Mouse (Mus musculus): ENCODE results near the gene Alg5. TPM values are rescaled to one million over a fixed set of nuclear protein-coding genes. Genes with fewer than 3 reads are reported as not detected.
"Not testable (repeated sequence)": the region's sequence is repeated elsewhere in the genome, so short reads cannot be mapped to it uniquely, and the experiment has no call there.

Gene Alg5
- polyA plus RNA-seq (2016; fragmentation: Nextera tagmentation; extraction: Ambion mirVana): 37.0 and 41.5 TPM in 2 replicates

GRCm38 (mm10) chr3:54735247-54736046 is at the start of gene Alg5, which contains the start of gene Exosc8:
Alg5 (plus strand) TSS chr3:54735539.
Exosc8 (minus strand) TSS chr3:54735393.
- Histone ChIP-seq H3K9me3 (no peaks in the 10 kb centered on the region), H3K27me3 (ENCODE audit: insufficient read depth, poor library complexity, severe bottlenecking) (no peaks in the 10 kb centered on the region), H3K4me1 (replicated peaks) (peaks cover 17% of the 10 kb centered on the region), H3K27ac (peak within 1 kb of the TSS; percentile 96), H3K4me3 (peak within 1 kb of the TSS; percentile 81), H3K36me3 (peaks cover 58% of the 10 kb centered on the region)
- under 1% methylated on average over 57 of the region's 65 CpGs for WGBS
- peak; percentile 94 for DNase-seq (ENCODE audit: low spot score)

- Histone ChIP-seq H3K9me3 (no peaks in the 10 kb centered on the region), H3K36me3 (no peaks in the 10 kb centered on the region)
- 81% methylated on average over 2 of the region's 2 CpGs for WGBS
These were observed 48.1 kb upstream of the Alg5 start for GRCm38 (mm10) chr3:54687245-54687644.

GRCm38 (mm10) chr3:54689091-54689490 is 46.2 kb upstream of the Alg5 start:
- no peaks in the 10 kb centered on the region for H3K27me3 ChIP-seq (ENCODE audit: insufficient read depth, poor library complexity, severe bottlenecking)
- no peak overlapping the region for H3K27ac ChIP-seq
- no peaks in the 10 kb centered on the region for H3K9me3 ChIP-seq
- no peaks in the 10 kb centered on the region; the same call in 1 of the 2 replicates for H3K4me1 ChIP-seq (replicated peaks)
- no peaks in the 10 kb centered on the region for H3K36me3 ChIP-seq
- 63% methylated on average over 2 of the region's 2 CpGs for WGBS
- no peak for DNase-seq (ENCODE audit: low spot score)
- H3K4me3 ChIP-seq: no peak overlapping the region

More at GRCm38 (mm10) chr3:54687245-54687644, 48.1 kb upstream of the Alg5 start:
- DNase-seq (ENCODE audit: low spot score): no peak
- H3K4me3 ChIP-seq: no peak overlapping the region
- no peaks in the 10 kb centered on the region; the same call in 1 of the 2 replicates for H3K4me1 ChIP-seq (replicated peaks)
- no peaks in the 10 kb centered on the region for H3K27me3 ChIP-seq (ENCODE audit: insufficient read depth, poor library complexity, severe bottlenecking)
- no peak overlapping the region for H3K27ac ChIP-seq

- peaks cover 28% of the 10 kb centered on the region for H3K36me3 ChIP-seq
- H3K27me3 ChIP-seq (ENCODE audit: insufficient read depth, poor library complexity, severe bottlenecking): no peaks in the 10 kb centered on the region
- H3K4me1 ChIP-seq (replicated peaks): no peaks in the 10 kb centered on the region; the same call in 1 of the 2 replicates
- peak; percentile 95 for DNase-seq (ENCODE audit: low spot score)
- WGBS: 2% methylated on average over 65 of the region's 65 CpGs
- peak within 1 kb of the TSS; percentile 92 for H3K27ac ChIP-seq
- H3K9me3 ChIP-seq: no peaks in the 10 kb centered on the region
- H3K4me3 ChIP-seq: peak within 1 kb of the TSS; percentile 77
These were observed 42.9 kb upstream of the Alg5 start, which contains the start of gene Supt20 for GRCm38 (mm10) chr3:54692202-54693055. Supt20 (plus strand) TSS chr3:54692807.

- DNase-seq (ENCODE audit: low spot score): no peak
- Histone ChIP-seq H3K27me3 (ENCODE audit: insufficient read depth, poor library complexity, severe bottlenecking) (no peaks in the 10 kb centered on the region), H3K36me3 (peaks cover 34% of the 10 kb centered on the region), H3K27ac (peak overlapping the region; percentile 92), H3K4me1 (replicated peaks) (no peaks in the 10 kb centered on the region; the same call in 1 of the 2 replicates), H3K9me3 (no peaks in the 10 kb centered on the region), H3K4me3 (peak overlapping the region; percentile 77)
- WGBS: under 1% methylated on average over 8 of the region's 8 CpGs
These were observed 42.3 kb upstream of the Alg5 start for GRCm38 (mm10) chr3:54693056-54693415.

GRCm38 (mm10) chr3:54699759-54700301 is 35.5 kb upstream of the Alg5 start:
- Histone ChIP-seq H3K4me3 (no peak overlapping the region), H3K9me3 (no peaks in the 10 kb centered on the region), H3K27ac (no peak overlapping the region), H3K27me3 (ENCODE audit: insufficient read depth, poor library complexity, severe bottlenecking) (no peaks in the 10 kb centered on the region), H3K4me1 (replicated peaks) (no peaks in the 10 kb centered on the region), H3K36me3 (peaks cover 98% of the 10 kb centered on the region)
- WGBS: 93% methylated on average over 5 of the region's 5 CpGs
- DNase-seq (ENCODE audit: low spot score): no peak

GRCm38 (mm10) chr3:54704106-54704505 is 31.2 kb upstream of the Alg5 start:
- peaks cover 96% of the 10 kb centered on the region for H3K36me3 ChIP-seq
- DNase-seq (ENCODE audit: low spot score); H3K9me3 ChIP-seq; H3K4me1 ChIP-seq (replicated peaks); H3K27ac ChIP-seq; H3K4me3 ChIP-seq; H3K27me3 ChIP-seq (ENCODE audit: insufficient read depth, poor library complexity, severe bottlenecking): not testable (repeated sequence)
- 96% methylated on average over 8 of the region's 8 CpGs for WGBS

- H3K36me3 ChIP-seq: peaks cover 98% of the 10 kb centered on the region
- no peaks in the 10 kb centered on the region for H3K9me3 ChIP-seq
- DNase-seq (ENCODE audit: low spot score): no peak
- no peak overlapping the region for H3K27ac ChIP-seq
- H3K27me3 ChIP-seq (ENCODE audit: insufficient read depth, poor library complexity, severe bottlenecking): no peaks in the 10 kb centered on the region
- no peaks in the 10 kb centered on the region for H3K4me1 ChIP-seq (replicated peaks)
- WGBS: 91% methylated on average over 9 of the region's 9 CpGs
- no peak overlapping the region for H3K4me3 ChIP-seq
These were observed 26.4 kb upstream of the Alg5 start for GRCm38 (mm10) chr3:54708972-54709371.

GRCm38 (mm10) chr3:54714253-54714652 is 21.1 kb upstream of the Alg5 start, which contains the start of gene Gm21958:
Gm21958 (minus strand) TSS chr3:54714353.
- peaks cover 99% of the 10 kb centered on the region for H3K36me3 ChIP-seq

GRCm38 (mm10) chr3:54715461-54715860 is 19.9 kb upstream of the Alg5 start:
- Histone ChIP-seq H3K9me3 (no peaks in the 10 kb centered on the region), H3K4me3 (no peak overlapping the region), H3K27ac (no peak overlapping the region), H3K36me3 (peaks cover 93% of the 10 kb centered on the region), H3K4me1 (replicated peaks) (no peaks in the 10 kb centered on the region), H3K27me3 (ENCODE audit: insufficient read depth, poor library complexity, severe bottlenecking) (no peaks in the 10 kb centered on the region)
- DNase-seq (ENCODE audit: low spot score): no peak
- WGBS: 93% methylated on average over 6 of the region's 6 CpGs

More at GRCm38 (mm10) chr3:54714253-54714652, 21.1 kb upstream of the Alg5 start, which contains the start of gene Gm21958:
- no peaks in the 10 kb centered on the region for H3K4me1 ChIP-seq (replicated peaks)
- H3K4me3 ChIP-seq: no peak within 1 kb of the TSS
- no peak for DNase-seq (ENCODE audit: low spot score)
- no peaks in the 10 kb centered on the region for H3K27me3 ChIP-seq (ENCODE audit: insufficient read depth, poor library complexity, severe bottlenecking)
- H3K9me3 ChIP-seq: no peaks in the 10 kb centered on the region
- H3K27ac ChIP-seq: no peak within 1 kb of the TSS
- 94% methylated on average over 6 of the region's 6 CpGs for WGBS

GRCm38 (mm10) chr3:54717348-54717747 is 18.0 kb upstream of the Alg5 start:
- Histone ChIP-seq H3K4me1 (replicated peaks) (no peaks in the 10 kb centered on the region), H3K36me3 (peaks cover 93% of the 10 kb centered on the region), H3K27me3 (ENCODE audit: insufficient read depth, poor library complexity, severe bottlenecking) (no peaks in the 10 kb centered on the region), H3K27ac (no peak overlapping the region), H3K4me3 (no peak overlapping the region), H3K9me3 (no peaks in the 10 kb centered on the region)
- DNase-seq (ENCODE audit: low spot score): no peak
- WGBS: 80% methylated on average over 6 of the region's 6 CpGs

GRCm38 (mm10) chr3:54718947-54719346 is 16.4 kb upstream of the Alg5 start:
- H3K9me3 ChIP-seq: no peaks in the 10 kb centered on the region
- H3K4me1 ChIP-seq (replicated peaks): no peaks in the 10 kb centered on the region
- H3K4me3 ChIP-seq: no peak overlapping the region
- no peak overlapping the region for H3K27ac ChIP-seq
- 51% methylated on average over 3 of the region's 3 CpGs for WGBS
- no peaks in the 10 kb centered on the region for H3K27me3 ChIP-seq (ENCODE audit: insufficient read depth, poor library complexity, severe bottlenecking)
- no peak for DNase-seq (ENCODE audit: low spot score)
- peaks cover 93% of the 10 kb centered on the region for H3K36me3 ChIP-seq

Measured in hindbrain, embryonic 10.5 days (tissue).